In the genomic region with DNA sequence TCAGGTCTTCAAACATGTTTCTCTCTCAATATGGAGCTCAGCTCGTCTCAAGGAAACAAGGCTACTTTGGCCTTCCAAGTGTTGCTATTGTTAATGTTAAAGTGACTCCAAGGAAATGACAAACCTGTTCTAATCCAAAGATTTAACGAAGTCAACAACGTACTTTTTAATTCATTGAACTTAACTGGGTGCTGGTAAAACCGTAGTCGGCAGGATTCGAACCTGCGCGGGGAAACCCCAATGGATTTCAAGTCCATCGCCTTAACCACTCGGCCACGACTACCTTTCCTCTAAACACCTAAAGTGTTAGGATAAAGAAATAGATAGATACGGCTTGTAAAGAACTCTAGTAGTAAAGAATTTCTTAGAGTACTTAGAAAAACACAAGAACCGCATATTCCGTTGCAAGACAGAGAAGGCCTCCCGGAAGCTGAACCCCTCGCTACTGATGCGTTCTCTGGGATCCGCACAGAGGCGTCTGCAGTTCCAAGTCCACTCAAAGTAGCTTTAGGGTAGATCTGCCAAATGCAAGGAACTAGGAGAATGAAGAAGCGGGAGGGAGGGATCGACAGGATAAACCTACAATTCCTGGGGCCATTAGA, we compare ENCODE assay signal across 8 mouse cellular contexts. TPM values are rescaled to one million over a fixed set of nuclear protein-coding genes. Genes with fewer than 3 reads are reported as not detected.
A peak's percentile ranks its signal among the peaks of the same experiment; 100 is the strongest.
DNase-seq lines count a peak whose midpoint lies in the region; ATAC-seq and TF ChIP-seq lines count a peak whose summit lies in the region.

No protein-coding gene starts in this region.

- H3K36me3 ChIP-seq in forebrain, embryonic 10.5 days (replicated peaks): no peaks in the 10 kb centered on the region
- no peaks in the 10 kb centered on the region for H3K36me3 ChIP-seq in forebrain, embryonic 16.5 days (ENCODE audit: control insufficient read depth, insufficient read depth)
- H3K36me3 ChIP-seq in intestine, postnatal 0 days (ENCODE audit: control insufficient read depth, insufficient read depth): no peaks in the 10 kb centered on the region
- H3K36me3 ChIP-seq in stomach, embryonic 14.5 days (ENCODE audit: control insufficient read depth, insufficient read depth, low read length): no peaks in the 10 kb centered on the region

- peak; percentile 72 for DNase-seq in forebrain, embryonic 10.5 days (ENCODE audit: extremely low spot score, low spot score)
- peak; percentile 44 to 69 for DNase-seq in spleen, postnatal 4 days (ENCODE audit: low spot score in 2 of 2)
- no peak for DNase-seq in spleen, postnatal 36 days (ENCODE audit: low spot score in 2 of 2)
- no peak for DNase-seq in cerebellum, adult 11 months
- DNase-seq in right cerebral cortex, adult 18-20 months: no peak

- no peak overlapping the region for H3K27ac ChIP-seq in forebrain, embryonic 10.5 days
- H3K27ac ChIP-seq in forebrain, embryonic 16.5 days (ENCODE audit: low read length): no peak overlapping the region
- no peak overlapping the region for H3K27ac ChIP-seq in intestine, postnatal 0 days (ENCODE audit: low read depth, low read length)
- no peak overlapping the region for H3K27ac ChIP-seq in stomach, embryonic 14.5 days (ENCODE audit: low read length)

- no peaks in the 10 kb centered on the region for H3K9me3 ChIP-seq in forebrain, embryonic 10.5 days
- no peaks in the 10 kb centered on the region for H3K9me3 ChIP-seq in forebrain, embryonic 16.5 days (ENCODE audit: control insufficient read depth, low read length)
- H3K9me3 ChIP-seq in intestine, postnatal 0 days (ENCODE audit: control insufficient read depth): no peaks in the 10 kb centered on the region
- H3K9me3 ChIP-seq in stomach, embryonic 14.5 days (ENCODE audit: control insufficient read depth, low read depth, low read length): no peaks in the 10 kb centered on the region

- no peak for TF ChIP-seq CTCF in intestine, postnatal 0 days (IDR thresholded peaks at IDR 0.05; ENCODE audit: low read depth)

- H3K9ac ChIP-seq in forebrain, embryonic 16.5 days (replicated peaks; ENCODE audit: low read depth, low read length): no peak overlapping the region
- H3K9ac ChIP-seq in intestine, postnatal 0 days (ENCODE audit: low read depth, low read length): no peak overlapping the region
- H3K9ac ChIP-seq in stomach, embryonic 14.5 days (replicated peaks; ENCODE audit: low read depth, low read length): no peak overlapping the region

- H3K4me3 ChIP-seq in forebrain, embryonic 10.5 days: peak overlapping the region; percentile 48
- no peak overlapping the region for H3K4me3 ChIP-seq in forebrain, embryonic 16.5 days (replicated peaks; ENCODE audit: low read length)
- peak overlapping the region; percentile 22 for H3K4me3 ChIP-seq in intestine, postnatal 0 days (ENCODE audit: low read depth, low read length)
- H3K4me3 ChIP-seq in stomach, embryonic 14.5 days (ENCODE audit: low read depth, low read length): peak overlapping the region; percentile 11; the same call in 1 of the 2 replicates

- no peak overlapping the region for H3K4me2 ChIP-seq in forebrain, embryonic 16.5 days (ENCODE audit: low read length)
- peak overlapping the region; percentile 50 for H3K4me2 ChIP-seq in intestine, postnatal 0 days (replicated peaks; ENCODE audit: low read depth)
- H3K4me2 ChIP-seq in stomach, embryonic 14.5 days (replicated peaks; ENCODE audit: low read depth, low read length): peak overlapping the region; percentile 25

- under 1% methylated on average over 21 of the region's 21 CpGs for WGBS in forebrain, embryonic 10.5 days
- WGBS in forebrain, embryonic 16.5 days: 6% methylated on average over 21 of the region's 21 CpGs
- 15% methylated on average over 21 of the region's 21 CpGs for whole genome bisulfite sequencing in intestine, postnatal 0 days
- WGBS in stomach, embryonic 14.5 days: 11% methylated on average over 21 of the region's 21 CpGs

- no peaks in the 10 kb centered on the region; the same call in 1 of the 2 replicates for H3K27me3 ChIP-seq in forebrain, embryonic 10.5 days (ENCODE audit: poor library complexity, severe bottlenecking)
- peaks cover 9% of the 10 kb centered on the region; the same call in 1 of the 2 replicates for H3K27me3 ChIP-seq in forebrain, embryonic 16.5 days (replicated peaks; ENCODE audit: control insufficient read depth, insufficient read depth, low read length)
- no peaks in the 10 kb centered on the region for H3K27me3 ChIP-seq in intestine, postnatal 0 days (replicated peaks; ENCODE audit: control insufficient read depth, insufficient read depth, low read length)
- no peaks in the 10 kb centered on the region for H3K27me3 ChIP-seq in stomach, embryonic 14.5 days (ENCODE audit: control insufficient read depth, insufficient read depth, low read length)

- no peak for ATAC-seq in forebrain, embryonic 16.5 days
- ATAC-seq in intestine, postnatal 0 days: peak; percentile 52; the same call in 1 of the 2 replicates
- ATAC-seq in stomach, embryonic 14.5 days (ENCODE audit: insufficient number of reproducible peaks, insufficient read depth, low FRiP score, low read depth): no peak

- H3K4me1 ChIP-seq in forebrain, embryonic 10.5 days: peaks cover 20% of the 10 kb centered on the region
- no peaks in the 10 kb centered on the region for H3K4me1 ChIP-seq in forebrain, embryonic 16.5 days (replicated peaks; ENCODE audit: control insufficient read depth, insufficient read depth, low read length)
- H3K4me1 ChIP-seq in intestine, postnatal 0 days (replicated peaks; ENCODE audit: control insufficient read depth, insufficient read depth, low read length): no peaks in the 10 kb centered on the region
- no peaks in the 10 kb centered on the region for H3K4me1 ChIP-seq in stomach, embryonic 14.5 days (ENCODE audit: control insufficient read depth, insufficient read depth, low read length)

RNA-seq across cellular contexts. Expression of gene Zfp184, which starts 20.1 kb away (rescaled TPM):
- polyA plus RNA-seq in forebrain, embryonic 10.5 days (2016; fragmentation: Nextera tagmentation; extraction: Ambion mirVana): 24.3 and 26.8 TPM in 2 replicates
- polyA plus RNA-seq in forebrain, embryonic 16.5 days (2015; fragmentation: Nextera tagmentation; extraction: Ambion mirVana): 24.8 and 25.7 TPM in 2 replicates
- 1.2 TPM in 2 replicates for polyA plus RNA-seq in intestine, postnatal 0 days (2015; fragmentation: Nextera tagmentation; extraction: Ambion mirVana)
- 16.5 and 16.8 TPM in 2 replicates for polyA plus RNA-seq in stomach, embryonic 14.5 days (2014; fragmentation: Nextera tagmentation; extraction: Ambion mirVana)

RNA-seq across cellular contexts. Expression of gene Pom121l2, which starts 56.2 kb away (rescaled TPM):
- polyA plus RNA-seq in forebrain, embryonic 10.5 days (2016; fragmentation: Nextera tagmentation; extraction: Ambion mirVana): 0.09 TPM in 1 of 2 replicates, not detected in the other
- polyA plus RNA-seq in forebrain, embryonic 16.5 days (2015; fragmentation: Nextera tagmentation; extraction: Ambion mirVana): not detected in 2 replicates
- not detected in 2 replicates for polyA plus RNA-seq in intestine, postnatal 0 days (2015; fragmentation: Nextera tagmentation; extraction: Ambion mirVana)
- polyA plus RNA-seq in stomach, embryonic 14.5 days (2014; fragmentation: Nextera tagmentation; extraction: Ambion mirVana): not detected in 2 replicates

Comparison
In these comparisons a context has a peak if more than half of its experiments do, and no peak if none do; other contexts are left out.
1. DNase-seq: peak in forebrain, embryonic 10.5 days (single experiment) and spleen, postnatal 4 days (2 of 2); none in spleen, postnatal 36 days (0 of 2), cerebellum, adult 11 months (single experiment) and right cerebral cortex, adult 18-20 months (single experiment).